Mouse (Mus musculus): Measurements from ENCODE around the gene Dydc2.

Dydc2 gene

GRCm38 (mm10) chr14:40999904-41000645, 68.9 kb downstream of the Dydc2 start:
- no peak for DNase-seq
